Mouse (Mus musculus) liver, adult 2 months (tissue): ENCODE measurements around the gene Gm49373.

Source experiments
- CTCF ChIP-seq: fragments of 200-500 bp; IDR thresholded peaks from 2 replicates; pipeline ENCODE4 v1.5.1; 2011; ENCODE audit warnings: low read depth, low read length, control low read depth
- POLR2A ChIP-seq: fragments of 200-500 bp; IDR thresholded peaks from 2 replicates; pipeline ENCODE4 v1.6.1; 2011; ENCODE audit warnings: low read length, control low read depth; ENCODE audit not compliant: insufficient read depth; ENCODE audit errors: extremely low read depth

DNA sequence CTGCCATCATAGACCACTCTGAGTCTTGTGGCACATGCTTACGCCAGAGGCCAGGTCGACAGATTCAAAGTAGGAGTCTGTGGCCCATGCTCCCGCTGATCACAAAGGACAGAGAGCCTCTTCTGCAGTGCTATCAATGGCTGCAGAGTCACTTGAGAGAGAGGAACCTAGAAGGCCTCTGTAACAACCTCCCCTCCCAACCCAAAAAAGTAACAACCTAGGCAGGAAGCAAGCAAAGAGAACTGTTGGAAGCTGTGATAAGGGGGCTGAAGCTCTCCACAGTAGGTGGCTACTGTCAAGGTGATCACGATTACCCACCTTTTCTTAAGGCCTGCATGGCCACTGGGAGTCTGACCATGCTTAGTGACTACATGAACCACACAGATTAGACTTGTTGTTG, 29.3 kb downstream of the Gm49373 start:
- no peak for TF ChIP-seq CTCF
- no peak for TF ChIP-seq POLR2A
